Mouse (Mus musculus) ES-E14 (cell line): ENCODE results near the gene Cyp2w1.

Source experiments
- CHD2 ChIP-seq: IDR thresholded peaks from 2 replicates; pipeline ENCODE4 v1.6.1; 2014; ENCODE audit warnings: mild to moderate bottlenecking, low read depth, low read length, inconsistent platforms
- HCFC1 ChIP-seq: IDR thresholded peaks from 2 replicates; pipeline ENCODE4 v1.6.1; 2012; ENCODE audit warnings: low read length, inconsistent platforms, borderline replicate concordance; ENCODE audit not compliant: insufficient read depth

DNA sequence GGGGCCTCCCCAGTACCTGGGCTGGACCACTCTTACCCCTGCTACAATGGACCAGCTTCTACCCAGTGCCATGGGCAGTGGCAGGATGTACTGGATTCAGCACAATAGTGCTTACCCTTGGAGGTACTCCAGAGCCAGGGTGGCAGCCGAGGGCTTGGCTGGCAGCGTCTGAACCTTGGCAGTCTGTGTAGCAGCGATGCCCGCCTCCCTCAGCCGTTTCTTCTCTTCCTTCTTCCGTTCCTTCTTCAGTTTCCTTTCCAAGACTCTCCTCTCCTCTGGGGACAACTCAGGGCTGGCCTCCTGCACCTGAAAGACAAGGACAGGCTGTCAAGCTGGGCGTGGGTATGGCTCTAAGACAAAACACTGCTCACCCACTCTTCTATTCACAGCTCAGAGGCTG is 11.4 kb downstream of the Cyp2w1 start:
- TF ChIP-seq HCFC1: no peak
- TF ChIP-seq CHD2: no peak
